Mouse (Mus musculus) CD4-positive naive resting alpha-beta T cell, adult 76 days (primary cell): ENCODE measurements around the gene Mup10. TPM values are rescaled to one million over a fixed set of nuclear protein-coding genes. Genes with fewer than 3 reads are reported as not detected.

ENCODE experiments used
- total RNA-seq: library from RNA; stranded (reverse); gene quantifications from one replicate; pipeline ENCODE4 v1.2.4, GENCODE M21; 2023

The Mup10 gene
- not detected for total RNA-seq

GRCm38 (mm10) chr4:60582099-60582498 lies at the start of gene Mup10:
Gene Mup10, minus strand, starts transcription at chr4:60582199.

Other genes with a start within 250 kb of the Mup10 start
- not detected for gene Mup9, start 160.2 kb downstream of the Mup10 start, total RNA-seq
- gene Mup1, start 80.2 kb downstream of the Mup10 start, total RNA-seq: not detected
- gene Mup11, start 80.2 kb upstream of the Mup10 start, total RNA-seq: not detected
- not detected for gene Mup12, start 159.1 kb upstream of the Mup10 start, total RNA-seq
- gene Mup22, start 239.3 kb upstream of the Mup10 start, total RNA-seq: not detected